Mouse (Mus musculus) spleen, adult 2 months (tissue): ENCODE measurements around the gene Rhoa.

Experiments used
- CTCF ChIP-seq: fragments of 200-500 bp; IDR thresholded peaks from 2 replicates; pipeline ENCODE4 v1.5.1; 2011; ENCODE audit warnings: mild to moderate bottlenecking, inconsistent platforms; ENCODE audit not compliant: insufficient read depth, insufficient read length, insufficient replicate concordance; ENCODE audit errors: extremely low read depth
- POLR2A ChIP-seq: fragments of 200-500 bp; IDR thresholded peaks from 2 replicates; pipeline ENCODE4 v1.6.1; 2011; ENCODE audit warnings: low read depth, low read length, inconsistent platforms

- TF ChIP-seq CTCF (no peak), POLR2A (no peak)
These were observed 80.9 kb downstream of the Rhoa start for GRCm38 (mm10) chr9:108386816-108387215.
